Mouse (Mus musculus): ENCODE data around the gene Ap5z1.

DNA sequence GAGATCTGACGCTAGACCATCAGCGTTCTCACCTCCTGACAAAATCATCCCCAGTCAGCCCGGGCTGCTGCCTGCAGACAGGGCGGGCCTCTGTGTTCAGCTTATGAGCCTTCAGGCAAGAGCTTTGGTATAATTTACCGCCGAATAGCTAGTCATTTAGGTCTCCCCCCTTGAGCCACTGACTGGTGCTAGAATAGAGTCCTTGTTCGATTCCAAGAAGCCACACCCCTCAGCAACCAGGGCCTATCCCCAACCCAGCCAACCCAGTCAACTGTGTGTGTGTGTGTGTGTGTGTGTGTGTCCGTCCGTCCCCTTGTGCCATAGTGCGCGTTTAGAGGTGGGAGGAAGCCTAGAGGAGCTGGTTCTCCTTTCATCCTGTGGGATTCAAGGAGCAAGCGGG lies 32.7 kb upstream of the Ap5z1 start:
- no peak for TF ChIP-seq CTCF (IDR thresholded peaks at IDR 0.05; ENCODE audit: borderline replicate concordance, extremely low read depth, insufficient read depth, insufficient read length)
- TF ChIP-seq POLR2A (IDR thresholded peaks at IDR 0.05; ENCODE audit: borderline replicate concordance, extremely low read depth, insufficient read depth, insufficient read length, poor library complexity, severe bottlenecking), result no peak

All from brain, embryonic 14.5 days (tissue).